In genomic region chr1:156940142-156940522, GRCm38 (mm10) we compare ENCODE assay signal across 8 mouse cellular contexts. TPM values are rescaled to one million over a fixed set of nuclear protein-coding genes. Genes with fewer than 3 reads are reported as not detected.
DNase-seq lines count a peak whose midpoint lies in the region; ATAC-seq and TF ChIP-seq lines count a peak whose summit lies in the region.

No protein-coding gene starts in this region.

- no peaks in the 10 kb centered on the region for H3K27me3 ChIP-seq in thymus, adult 2 months (ENCODE audit: control insufficient read depth, insufficient read depth, low read length)
- peaks cover 33% of the 10 kb centered on the region for H3K27me3 ChIP-seq in liver, embryonic 15.5 days

- TF ChIP-seq CTCF in thymus, adult 2 months (IDR thresholded peaks at IDR 0.05; ENCODE audit: borderline replicate concordance, control insufficient read depth, extremely low read depth, insufficient read depth, low read length, poor library complexity), result no peak

- H3K36me3 ChIP-seq in thymus, adult 2 months (ENCODE audit: control insufficient read depth, insufficient read depth, low read length), result no peaks in the 10 kb centered on the region
- H3K36me3 ChIP-seq in liver, embryonic 15.5 days (replicated peaks), result no peaks in the 10 kb centered on the region

- 3% methylated on average over 8 of the region's 8 CpGs for WGBS in thymus, adult 2 months
- 2% methylated on average over 8 of the region's 8 CpGs for WGBS in liver, embryonic 15.5 days (ENCODE audit: insufficient replicate concordance)

- H3K4me3 ChIP-seq in thymus, adult 2 months (ENCODE audit: control insufficient read depth, insufficient read depth, low read length), result peak overlapping the region; percentile 98
- H3K4me3 ChIP-seq in liver, embryonic 15.5 days (replicated peaks), result peak overlapping the region; percentile 81

- H3K9ac ChIP-seq in liver, embryonic 15.5 days, result peak overlapping the region; percentile 76

- H3K4me2 ChIP-seq in liver, embryonic 15.5 days, result peak overlapping the region; percentile 99

- DNase-seq in embryo, embryonic 10 days (ENCODE audit: low spot score), result peak; percentile 18
- DNase-seq in embryo, embryonic 10.5 days (ENCODE audit: low spot score), result no peak
- DNase-seq in thymus, adult 2 months, result no peak
- no peak for DNase-seq in thymus, postnatal 4 days
- DNase-seq in Muller cell, postnatal 12 days (ENCODE audit: inconsistent ontology term), result no peak
- DNase-seq in frontal cortex, adult 2 months (ENCODE audit: extremely low spot score in 1 of 2, low spot score in 1 of 2), result no peak
- DNase-seq in urinary bladder, adult 2 months (ENCODE audit: low spot score), result no peak

- TF ChIP-seq POLR2A in thymus, adult 2 months (IDR thresholded peaks at IDR 0.05; ENCODE audit: control insufficient read depth, extremely low read depth, insufficient read depth, low read length, poor library complexity), result no peak

- H3K4me1 ChIP-seq in thymus, adult 2 months (replicated peaks; ENCODE audit: control insufficient read depth, insufficient read depth, low read length), result peaks cover 3% of the 10 kb centered on the region
- peaks cover 35% of the 10 kb centered on the region for H3K4me1 ChIP-seq in liver, embryonic 15.5 days (replicated peaks)

- no peaks in the 10 kb centered on the region for H3K9me3 ChIP-seq in liver, embryonic 15.5 days (replicated peaks)

- peak overlapping the region; percentile 47; the same call in 1 of the 2 replicates for H3K27ac ChIP-seq in thymus, adult 2 months (ENCODE audit: control insufficient read depth, insufficient read depth, low read length)
- no peak overlapping the region for H3K27ac ChIP-seq in liver, embryonic 15.5 days (replicated peaks)

- ATAC-seq in liver, embryonic 15.5 days (ENCODE audit: insufficient read depth), result no peak

RNA-seq across cellular contexts. Expression of gene Ralgps2, which starts 0.7 kb away (rescaled TPM):
- polyA plus RNA-seq in thymus, adult 2 months (2012; rRNA removed), result 25.2 and 28.9 TPM in 2 replicates
- 12.1 and 14.7 TPM in 2 replicates for polyA plus RNA-seq in liver, embryonic 15.5 days (2015; fragmentation: Nextera tagmentation; extraction: Ambion mirVana)
- polyA plus RNA-seq in frontal cortex, adult 2 months (2012; rRNA removed), result 32.5 and 35.4 TPM in 2 replicates
- 8.2 and 12.3 TPM in 2 replicates for polyA plus RNA-seq in urinary bladder, adult 2 months (2012; rRNA removed)
